Mouse (Mus musculus): ENCODE results near the gene Sipa1l3. TPM values are rescaled to one million over a fixed set of nuclear protein-coding genes. Genes with fewer than 3 reads are reported as not detected.

Gene Sipa1l3
- polyA plus RNA-seq, 1 experiment from 2014 or later: 22.4 TPM

DNA sequence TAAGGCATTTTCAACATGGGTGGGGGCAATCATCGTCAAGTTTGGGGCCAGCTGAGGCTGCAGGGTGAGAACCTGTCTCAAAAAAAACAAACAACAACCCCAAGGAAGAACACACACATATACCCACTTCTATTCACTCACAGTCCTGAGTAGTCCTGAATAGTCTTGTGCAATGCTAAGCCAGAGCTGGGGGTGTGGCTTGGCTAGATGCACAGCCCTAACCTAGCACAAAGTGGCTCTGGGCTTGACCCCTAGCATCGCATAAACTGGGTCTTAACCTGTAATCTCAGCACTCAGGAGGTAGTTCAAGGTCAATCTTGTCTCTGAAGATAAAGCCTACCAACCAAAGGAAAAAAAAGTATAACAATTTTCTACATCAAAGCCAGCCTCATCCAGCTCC lies 101.5 kb downstream of the Sipa1l3 start:
- Histone ChIP-seq H3K4me1 (peaks cover 10% of the 10 kb centered on the region), H3K27me3 (replicated peaks) (no peaks in the 10 kb centered on the region), H3K36me3 (replicated peaks) (no peaks in the 10 kb centered on the region), H3K9ac (no peak overlapping the region), H3K4me2 (no peak overlapping the region), H3K4me3 (no peak overlapping the region), H3K27ac (no peak overlapping the region), H3K9me3 (no peaks in the 10 kb centered on the region)
- WGBS: 52% methylated on average over 2 of the region's 2 CpGs
- 0 out of 2 replicates have a peak, but pooled peaks have one; percentile 44 for ATAC-seq (replicated peaks)

DNA sequence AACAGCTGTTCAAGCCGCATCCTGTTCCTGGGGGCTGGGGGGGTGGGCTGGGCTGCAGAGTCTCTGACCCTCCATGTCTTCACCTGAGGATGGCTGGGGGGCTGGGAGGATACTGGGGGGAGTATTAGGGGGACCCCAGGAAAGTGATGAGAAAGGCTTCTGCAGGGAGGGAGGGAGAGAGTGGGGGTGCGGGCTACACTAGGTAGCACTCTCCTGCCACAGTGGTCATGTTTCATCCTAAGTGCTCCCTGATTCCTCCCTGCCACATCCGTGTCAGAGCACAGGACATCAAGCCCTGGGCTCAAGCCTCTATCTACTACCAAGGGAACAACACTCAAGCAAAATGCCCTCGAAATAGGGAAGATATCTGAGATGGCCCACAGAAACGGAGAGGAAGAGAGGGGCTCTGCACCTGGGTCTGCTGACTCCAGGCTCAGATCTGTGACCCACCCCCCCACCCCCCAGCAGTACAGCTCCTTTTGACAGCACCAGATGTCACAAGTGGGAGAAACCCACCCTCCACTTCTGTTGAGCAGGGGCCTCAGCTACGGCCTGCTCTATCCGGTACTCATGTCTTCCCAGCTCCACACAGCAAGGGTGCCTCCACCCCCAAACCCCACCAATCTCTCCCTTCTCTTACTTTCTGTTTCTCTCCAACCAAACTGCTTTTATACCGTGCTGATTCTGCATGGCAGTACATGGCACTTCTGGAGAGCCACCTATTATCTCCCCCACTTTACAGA lies 106.4 kb downstream of the Sipa1l3 start:
- no peak overlapping the region for H3K9ac ChIP-seq
- H3K9me3 ChIP-seq: no peaks in the 10 kb centered on the region
- WGBS: 61% methylated on average over 8 of the region's 8 CpGs
- peaks cover 13% of the 10 kb centered on the region; the same call in 1 of the 2 replicates for H3K4me1 ChIP-seq
- no peaks in the 10 kb centered on the region for H3K27me3 ChIP-seq (replicated peaks)
- no peak overlapping the region for H3K4me3 ChIP-seq
- no peak overlapping the region for H3K4me2 ChIP-seq
- ATAC-seq (replicated peaks): no peak
- no peak overlapping the region for H3K27ac ChIP-seq
- H3K36me3 ChIP-seq (replicated peaks): no peaks in the 10 kb centered on the region

DNA sequence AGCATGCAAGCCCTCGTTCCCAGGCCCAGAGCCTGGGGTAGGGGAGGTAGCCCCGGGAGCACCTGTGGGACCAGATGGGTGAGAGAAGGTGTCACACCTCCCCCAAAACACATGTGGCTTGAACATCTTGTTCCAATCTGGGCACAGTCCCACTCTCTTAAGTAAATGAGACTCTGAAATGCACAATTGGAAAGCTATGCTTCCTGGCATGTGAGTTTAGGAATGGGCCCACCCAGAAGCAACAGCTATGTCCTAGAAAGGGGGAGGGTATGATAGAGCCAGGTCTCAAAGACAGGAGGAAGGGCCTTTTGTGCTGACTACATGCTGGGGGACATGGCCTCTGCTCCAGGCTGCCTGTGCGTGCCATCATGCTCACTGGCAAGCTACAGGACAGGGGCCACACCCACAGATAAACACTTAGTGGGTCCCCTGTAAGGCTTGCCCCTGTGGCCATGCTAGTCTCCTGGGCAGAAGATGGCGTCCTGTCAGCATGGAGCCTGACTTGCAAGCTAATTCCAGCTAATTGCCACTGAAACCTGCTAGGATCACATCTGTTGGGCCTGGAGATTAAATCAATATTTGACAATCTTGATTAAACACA lies 107.1 kb downstream of the Sipa1l3 start:
- H3K27me3 ChIP-seq (replicated peaks): no peaks in the 10 kb centered on the region
- peaks cover 13% of the 10 kb centered on the region; the same call in 1 of the 2 replicates for H3K4me1 ChIP-seq
- WGBS: 54% methylated on average over 4 of the region's 4 CpGs
- H3K4me3 ChIP-seq: no peak overlapping the region
- H3K9me3 ChIP-seq: no peaks in the 10 kb centered on the region
- ATAC-seq (replicated peaks): peak; percentile 57; the same call in 1 of the 2 replicates
- no peak overlapping the region for H3K27ac ChIP-seq
- H3K36me3 ChIP-seq (replicated peaks): no peaks in the 10 kb centered on the region
- H3K4me2 ChIP-seq: no peak overlapping the region
- H3K9ac ChIP-seq: no peak overlapping the region

DNA sequence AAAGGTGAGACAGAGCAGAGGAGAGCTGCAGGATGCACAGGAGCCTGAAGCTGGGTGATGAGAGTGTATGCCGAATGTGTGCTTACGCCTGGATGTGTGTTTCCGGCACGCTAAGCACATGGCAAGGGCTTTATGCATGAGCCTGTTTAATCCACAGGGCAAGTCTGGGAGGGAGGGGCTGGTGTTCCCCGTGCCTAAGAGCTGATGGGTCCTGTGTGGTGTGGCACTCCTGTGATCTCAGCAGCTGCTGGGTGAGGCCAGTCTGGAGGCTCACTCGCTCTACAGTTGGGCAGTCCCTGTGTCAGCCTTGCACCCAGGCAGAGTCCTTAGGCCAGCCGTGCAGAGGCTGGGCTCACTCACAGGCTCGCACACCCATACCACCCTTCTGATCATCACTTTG lies 108.0 kb downstream of the Sipa1l3 start:
- Histone ChIP-seq H3K27ac (no peak overlapping the region), H3K36me3 (replicated peaks) (no peaks in the 10 kb centered on the region), H3K4me2 (no peak overlapping the region), H3K9ac (no peak overlapping the region), H3K4me3 (no peak overlapping the region), H3K9me3 (no peaks in the 10 kb centered on the region), H3K27me3 (replicated peaks) (no peaks in the 10 kb centered on the region), H3K4me1 (peaks cover 13% of the 10 kb centered on the region; the same call in 1 of the 2 replicates)
- WGBS: 70% methylated on average over 8 of the region's 8 CpGs
- no peak for ATAC-seq (replicated peaks)

DNA sequence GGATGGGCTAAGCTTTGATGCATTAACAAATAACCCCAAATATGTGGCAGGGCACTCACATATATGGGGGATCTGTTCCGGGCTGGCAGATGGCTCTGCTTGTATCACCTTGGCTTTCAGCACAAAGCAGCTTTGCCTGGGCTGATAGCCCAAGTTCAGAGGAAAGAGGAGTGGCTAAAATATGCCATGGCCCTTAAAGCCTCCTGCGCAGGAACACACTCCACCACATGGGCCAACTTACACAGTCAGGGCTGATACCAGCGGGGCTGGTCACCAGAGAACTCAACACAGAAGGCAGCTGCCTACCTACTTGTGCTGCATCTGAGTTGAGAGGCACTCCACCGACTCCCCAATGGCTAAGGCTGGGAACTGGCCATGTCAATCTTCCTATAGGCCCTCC lies 111.6 kb downstream of the Sipa1l3 start:
- no peak overlapping the region for H3K9ac ChIP-seq
- no peaks in the 10 kb centered on the region for H3K27me3 ChIP-seq (replicated peaks)
- no peaks in the 10 kb centered on the region for H3K9me3 ChIP-seq
- H3K27ac ChIP-seq: no peak overlapping the region
- ATAC-seq (replicated peaks): no peak
- WGBS: 89% methylated on average over 4 of the region's 4 CpGs
- H3K4me3 ChIP-seq: no peak overlapping the region
- H3K4me1 ChIP-seq: peaks cover 13% of the 10 kb centered on the region; the same call in 1 of the 2 replicates
- H3K4me2 ChIP-seq: no peak overlapping the region
- no peaks in the 10 kb centered on the region for H3K36me3 ChIP-seq (replicated peaks)

DNA sequence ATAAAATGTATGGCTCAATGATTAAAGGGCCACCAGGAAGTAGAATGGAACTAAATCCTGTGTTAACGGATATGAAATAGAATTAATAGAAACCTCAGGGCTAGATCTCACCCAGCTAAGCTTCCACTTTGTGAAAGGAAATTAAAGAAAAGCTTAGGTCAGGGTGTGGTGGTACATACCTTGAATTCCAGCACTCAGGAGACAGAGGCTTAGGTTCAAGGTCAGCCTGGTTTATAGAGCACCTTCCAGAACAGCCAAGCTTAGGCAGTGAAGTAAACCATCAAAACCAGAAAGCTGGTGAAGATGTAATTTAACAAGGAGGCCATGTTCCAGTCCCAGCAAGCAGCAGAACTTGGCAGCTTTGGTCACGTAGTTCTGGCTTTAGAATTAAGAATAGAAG lies 114.3 kb downstream of the Sipa1l3 start:
- H3K27ac ChIP-seq: no peak overlapping the region
- no peak overlapping the region for H3K4me2 ChIP-seq
- no peaks in the 10 kb centered on the region for H3K27me3 ChIP-seq (replicated peaks)
- 86% methylated on average over 2 of the region's 2 CpGs for WGBS
- no peaks in the 10 kb centered on the region for H3K9me3 ChIP-seq
- no peak overlapping the region for H3K9ac ChIP-seq
- no peak for ATAC-seq (replicated peaks)
- H3K4me3 ChIP-seq: no peak overlapping the region
- H3K4me1 ChIP-seq: no peaks in the 10 kb centered on the region
- H3K36me3 ChIP-seq (replicated peaks): no peaks in the 10 kb centered on the region; the same call in 1 of the 2 replicates

DNA sequence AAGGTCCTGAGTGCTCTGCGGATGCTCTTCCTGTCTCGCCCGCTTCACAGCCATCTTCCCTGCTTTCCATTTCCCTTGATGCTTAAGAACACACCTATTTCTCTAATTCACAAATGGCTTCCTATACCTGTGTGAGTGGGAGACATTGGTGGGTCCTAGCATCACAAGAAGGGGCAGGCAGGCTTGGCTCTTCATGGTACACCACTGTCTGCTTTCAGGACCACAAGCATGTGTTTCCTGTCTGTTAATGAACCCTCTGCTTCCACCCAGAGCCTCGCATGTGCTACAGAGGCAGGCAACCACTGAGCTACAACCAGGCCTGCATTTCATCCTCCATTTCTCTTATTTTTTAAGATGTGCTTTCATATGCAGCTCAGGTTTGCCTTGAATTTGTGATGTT lies 116.4 kb downstream of the Sipa1l3 start:
- no peak overlapping the region for H3K4me3 ChIP-seq
- no peaks in the 10 kb centered on the region for H3K27me3 ChIP-seq (replicated peaks)
- 97% methylated on average over 4 of the region's 4 CpGs for WGBS
- no peaks in the 10 kb centered on the region for H3K9me3 ChIP-seq
- H3K9ac ChIP-seq: no peak overlapping the region
- H3K27ac ChIP-seq: no peak overlapping the region
- no peaks in the 10 kb centered on the region; the same call in 1 of the 2 replicates for H3K36me3 ChIP-seq (replicated peaks)
- H3K4me1 ChIP-seq: no peaks in the 10 kb centered on the region
- H3K4me2 ChIP-seq: no peak overlapping the region
- ATAC-seq (replicated peaks): no peak

DNA sequence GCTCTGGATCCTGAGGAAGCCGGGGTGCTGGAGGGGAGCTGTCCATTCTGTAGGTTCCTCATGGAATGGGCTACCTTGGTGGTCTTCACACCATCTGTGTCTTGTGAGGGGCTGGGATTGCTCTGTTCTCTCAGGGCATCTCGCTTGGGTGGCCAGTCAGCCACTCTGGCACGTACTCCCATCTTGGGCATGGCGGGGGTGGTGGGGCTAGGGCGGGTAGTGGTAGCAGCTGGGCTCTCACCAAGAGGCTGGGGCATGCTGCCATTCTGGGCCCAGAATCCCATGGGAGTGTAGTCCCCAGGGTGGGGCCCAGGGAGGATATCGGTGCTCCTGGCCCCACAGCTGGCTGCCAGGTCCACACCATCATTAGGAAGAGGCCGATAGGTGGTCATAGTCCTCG lies 118.0 kb downstream of the Sipa1l3 start:
- Histone ChIP-seq H3K4me1 (no peaks in the 10 kb centered on the region), H3K27ac (no peak overlapping the region), H3K27me3 (replicated peaks) (no peaks in the 10 kb centered on the region), H3K9ac (no peak overlapping the region), H3K4me3 (no peak overlapping the region), H3K4me2 (no peak overlapping the region), H3K36me3 (replicated peaks) (peaks cover 3% of the 10 kb centered on the region; the same call in 1 of the 2 replicates), H3K9me3 (no peaks in the 10 kb centered on the region)
- ATAC-seq (replicated peaks): no peak
- 96% methylated on average over 8 of the region's 8 CpGs for WGBS

DNA sequence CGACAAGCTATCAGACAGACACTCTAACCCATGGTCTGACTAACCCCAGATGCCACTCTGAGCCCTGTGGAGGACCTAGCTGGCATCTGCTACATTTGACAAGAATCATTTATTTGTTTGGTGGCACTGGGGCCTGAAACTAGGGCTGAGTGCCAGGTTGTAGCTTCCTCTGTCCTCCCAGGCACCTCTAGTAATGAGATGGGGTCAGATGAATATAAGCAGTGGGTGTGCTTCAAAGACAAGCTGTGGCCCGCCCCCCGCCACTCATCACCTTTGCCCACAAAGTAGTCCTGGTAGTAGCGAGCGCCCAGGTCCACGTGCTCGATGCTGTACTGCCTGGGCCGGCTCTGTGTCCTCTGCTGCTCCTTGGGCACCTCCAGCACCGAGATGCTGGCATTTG lies 119.4 kb downstream of the Sipa1l3 start:
- Histone ChIP-seq H3K9me3 (no peaks in the 10 kb centered on the region), H3K4me3 (no peak overlapping the region), H3K27me3 (replicated peaks) (no peaks in the 10 kb centered on the region), H3K36me3 (replicated peaks) (peaks cover 3% of the 10 kb centered on the region; the same call in 1 of the 2 replicates), H3K4me1 (no peaks in the 10 kb centered on the region), H3K27ac (no peak overlapping the region), H3K4me2 (no peak overlapping the region), H3K9ac (no peak overlapping the region)
- ATAC-seq (replicated peaks): no peak
- 92% methylated on average over 9 of the region's 9 CpGs for whole genome bisulfite sequencing

DNA sequence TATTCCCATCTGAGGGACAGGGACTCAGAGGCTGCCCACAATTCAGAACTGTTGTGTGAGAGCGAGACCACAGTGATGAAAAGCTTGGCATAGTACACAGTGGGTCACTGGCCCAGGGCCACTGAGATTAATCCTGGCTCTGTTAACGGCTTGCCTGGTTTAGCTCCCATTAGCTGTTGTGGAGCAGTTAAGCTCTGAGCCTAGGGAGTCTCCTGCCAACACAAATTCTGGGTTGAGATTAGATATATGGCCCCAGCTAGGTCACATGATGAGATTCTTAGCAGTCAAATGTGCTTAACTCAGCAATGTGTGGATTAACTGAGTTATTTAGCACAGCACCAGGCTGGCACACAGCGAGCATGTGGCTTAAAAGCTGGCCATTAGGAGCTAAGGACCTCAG lies 121.0 kb downstream of the Sipa1l3 start:
- Histone ChIP-seq H3K4me1 (no peaks in the 10 kb centered on the region), H3K9ac (no peak overlapping the region), H3K4me2 (no peak overlapping the region), H3K4me3 (no peak overlapping the region), H3K9me3 (no peaks in the 10 kb centered on the region), H3K27ac (no peak overlapping the region), H3K36me3 (replicated peaks) (peaks cover 3% of the 10 kb centered on the region; the same call in 1 of the 2 replicates), H3K27me3 (replicated peaks) (no peaks in the 10 kb centered on the region)
- ATAC-seq (replicated peaks): no peak
- 55% methylated on average over 3 of the region's 3 CpGs for WGBS

DNA sequence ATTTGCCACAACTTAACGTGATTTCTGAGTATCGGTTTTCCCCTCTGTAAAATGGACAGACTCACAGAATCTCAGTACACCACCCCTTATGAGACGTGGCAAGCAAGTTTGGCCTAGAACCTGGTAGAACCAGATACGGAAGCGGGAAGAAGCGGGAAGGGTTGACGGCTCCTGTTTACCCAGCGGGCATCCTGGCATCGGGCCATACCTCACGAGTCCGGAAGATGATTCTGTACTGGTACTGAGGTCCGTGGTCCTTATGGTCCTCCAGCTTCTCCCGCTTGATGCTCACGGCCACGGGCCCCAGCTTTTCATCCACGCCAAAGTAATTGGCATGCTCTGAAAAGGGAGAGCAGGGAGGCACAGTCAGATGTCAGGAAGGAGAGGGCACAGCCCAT lies 121.5 kb downstream of the Sipa1l3 start:
- WGBS: 90% methylated on average over 16 of the region's 16 CpGs
- no peak for ATAC-seq (replicated peaks)
- Histone ChIP-seq H3K4me3 (no peak overlapping the region), H3K9ac (no peak overlapping the region), H3K27me3 (replicated peaks) (no peaks in the 10 kb centered on the region), H3K4me2 (no peak overlapping the region), H3K9me3 (no peaks in the 10 kb centered on the region), H3K4me1 (no peaks in the 10 kb centered on the region), H3K27ac (no peak overlapping the region), H3K36me3 (replicated peaks) (peaks cover 3% of the 10 kb centered on the region; the same call in 1 of the 2 replicates)

DNA sequence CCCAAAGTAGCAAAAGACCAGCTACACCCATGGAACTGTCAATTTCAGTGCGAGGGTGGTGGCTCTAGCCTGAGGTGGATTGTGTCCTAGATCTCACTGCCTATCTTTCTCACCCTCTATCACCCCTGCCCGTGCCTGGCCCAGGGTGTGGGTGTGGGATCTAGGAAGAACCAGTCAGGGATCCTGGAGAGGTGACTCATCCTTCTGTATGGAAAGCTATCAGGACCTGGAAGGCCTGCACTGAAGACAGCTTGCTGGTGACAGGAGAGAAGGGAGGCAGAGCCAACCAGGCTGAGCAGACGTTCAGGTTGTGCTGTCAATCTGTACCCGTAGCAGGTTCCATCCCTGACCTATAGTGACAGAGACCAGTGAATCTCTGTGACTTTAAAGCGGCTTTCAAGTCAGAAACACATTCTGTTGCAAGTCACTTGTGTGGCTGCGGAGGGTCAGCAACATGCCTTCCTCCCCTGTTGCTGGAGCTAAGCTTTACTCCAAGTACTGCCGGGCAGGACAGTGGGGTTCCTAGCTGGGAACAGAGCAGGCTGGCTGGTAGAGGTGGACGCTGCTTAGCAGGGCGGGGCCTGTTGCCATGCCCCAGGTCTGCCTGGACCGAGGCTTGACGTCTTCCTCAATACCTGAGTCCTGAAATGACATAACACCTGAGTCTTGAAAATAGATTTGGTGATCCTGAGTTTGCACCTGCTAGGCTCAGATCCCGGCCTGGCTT lies 122.1 kb downstream of the Sipa1l3 start:
- Histone ChIP-seq H3K9me3 (no peaks in the 10 kb centered on the region), H3K4me2 (no peak overlapping the region), H3K27me3 (replicated peaks) (no peaks in the 10 kb centered on the region), H3K9ac (no peak overlapping the region), H3K4me3 (no peak overlapping the region), H3K4me1 (no peaks in the 10 kb centered on the region), H3K36me3 (replicated peaks) (peaks cover 3% of the 10 kb centered on the region; the same call in 1 of the 2 replicates), H3K27ac (no peak overlapping the region)
- no peak for ATAC-seq (replicated peaks)
- 92% methylated on average over 12 of the region's 12 CpGs for WGBS

Measured in midbrain, embryonic 15.5 days (tissue).